Mouse (Mus musculus) ES-Bruce4 (cell line): ENCODE measurements around the gene Ly6g5c.

Source experiments
- CTCF ChIP-seq: IDR thresholded peaks from one replicate; pipeline ENCODE4 v1.8.1; 2011; ENCODE audit warnings: low read depth, low read length
- EP300 ChIP-seq: IDR thresholded peaks from 2 replicates; pipeline ENCODE4 v1.6.1; 2011; ENCODE audit warnings: low read depth, low read length; ENCODE audit not compliant: insufficient read depth

- no peak for TF ChIP-seq EP300
- TF ChIP-seq CTCF: no peak
Observed at GRCm38 (mm10) chr17:35157254-35157653, 49.2 kb downstream of the Ly6g5c start.
